Mouse (Mus musculus): ENCODE data around the gene Col1a2.

The Col1a2 gene

DNA sequence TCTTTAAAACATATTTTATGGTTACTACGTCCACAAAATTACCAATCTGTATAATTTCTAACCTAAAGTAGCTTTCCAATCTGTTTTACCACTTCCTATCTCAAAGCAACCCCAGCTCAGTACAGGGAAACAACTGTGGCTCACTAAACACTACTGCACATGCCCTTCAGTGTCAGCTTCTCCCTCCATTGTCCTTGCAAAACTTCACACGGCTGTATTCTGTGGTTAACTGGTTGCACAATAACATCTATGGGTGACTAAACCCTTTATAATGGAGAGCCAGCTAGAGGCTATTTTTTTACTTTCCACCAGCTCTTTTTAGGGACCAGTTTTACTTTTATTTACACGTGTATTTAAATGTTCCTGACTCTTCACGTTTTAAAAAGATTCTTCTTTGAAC is 83.3 kb downstream of the Col1a2 start:
- no peak for DNase-seq (ENCODE audit: low spot score in 2 of 2)

DNA sequence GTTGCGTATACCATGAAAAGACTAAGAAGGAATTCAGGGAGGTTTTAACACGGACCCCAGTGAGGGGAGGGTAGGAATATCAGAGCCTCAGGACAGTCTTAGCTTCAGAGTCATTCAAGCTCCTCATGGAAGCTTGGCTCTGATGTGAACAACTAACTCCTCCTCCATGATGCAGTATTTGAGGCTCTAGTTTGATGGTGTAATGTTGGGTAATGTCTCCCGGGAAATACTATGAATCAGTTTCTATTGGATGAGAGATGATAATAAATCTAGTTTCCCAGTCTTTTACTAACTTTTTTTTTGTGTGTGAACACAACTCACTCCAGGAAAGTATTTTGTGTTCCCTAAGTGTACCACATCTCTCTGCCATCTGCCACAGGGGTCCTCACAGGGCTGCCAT is 84.1 kb downstream of the Col1a2 start:
- no peak for DNase-seq (ENCODE audit: low spot score in 2 of 2)

GRCm38 (mm10) chr6:4590089-4590488 is 85.5 kb downstream of the Col1a2 start:
- no peak for DNase-seq (ENCODE audit: low spot score in 2 of 2)

Data from thymus, postnatal 10 days (tissue).